Mouse (Mus musculus) retina, adult 2 months (tissue): ENCODE data around the gene Adamtsl1.

Source experiments
- DNase-seq: peaks from one replicate; pipeline ENCODE4 v3.0.0-alpha.2; 2012; ENCODE audit warnings: low read depth, low spot score

Gene Adamtsl1

GRCm38 (mm10) chr4:86045876-86046275 lies 531.9 kb downstream of the Adamtsl1 start:
- DNase-seq = no peak

- no peak for DNase-seq
Measured at GRCm38 (mm10) chr4:86046881-86047280, 532.9 kb downstream of the Adamtsl1 start.

- no peak for DNase-seq
Measured at GRCm38 (mm10) chr4:86053487-86054237, 539.7 kb downstream of the Adamtsl1 start.

GRCm38 (mm10) chr4:86060614-86061013 lies 546.6 kb downstream of the Adamtsl1 start:
- DNase-seq = no peak

- no peak for DNase-seq
Measured at GRCm38 (mm10) chr4:86068376-86068775, 554.4 kb downstream of the Adamtsl1 start.

GRCm38 (mm10) chr4:86068875-86069718 lies 555.1 kb downstream of the Adamtsl1 start:
- no peak for DNase-seq

- DNase-seq = no peak
Measured at GRCm38 (mm10) chr4:86074871-86075270, 560.9 kb downstream of the Adamtsl1 start.

- DNase-seq = no peak
Measured at GRCm38 (mm10) chr4:86077355-86077754, 563.4 kb downstream of the Adamtsl1 start.

- no peak for DNase-seq
Measured at GRCm38 (mm10) chr4:86077854-86078253, 563.9 kb downstream of the Adamtsl1 start.

GRCm38 (mm10) chr4:86087508-86087907 lies 573.5 kb downstream of the Adamtsl1 start:
- no peak for DNase-seq

GRCm38 (mm10) chr4:86103207-86103606 lies 589.2 kb downstream of the Adamtsl1 start:
- DNase-seq = no peak

- DNase-seq = no peak
Measured at GRCm38 (mm10) chr4:86108325-86108724, 594.4 kb downstream of the Adamtsl1 start.

GRCm38 (mm10) chr4:86119067-86119466 lies 605.1 kb downstream of the Adamtsl1 start:
- DNase-seq = no peak

GRCm38 (mm10) chr4:86122431-86122830 lies 608.5 kb downstream of the Adamtsl1 start:
- DNase-seq = no peak

GRCm38 (mm10) chr4:86124374-86124773 lies 610.4 kb downstream of the Adamtsl1 start:
- peak; percentile 23 for DNase-seq

- no peak for DNase-seq
Measured at GRCm38 (mm10) chr4:86126636-86127035, 612.7 kb downstream of the Adamtsl1 start.

GRCm38 (mm10) chr4:86158551-86158950 lies 644.6 kb downstream of the Adamtsl1 start:
- no peak for DNase-seq

GRCm38 (mm10) chr4:86159362-86159761 lies 645.4 kb downstream of the Adamtsl1 start:
- no peak for DNase-seq

- DNase-seq = no peak
Measured at GRCm38 (mm10) chr4:86170763-86171162, 656.8 kb downstream of the Adamtsl1 start.

- no peak for DNase-seq
Measured at GRCm38 (mm10) chr4:86171461-86171860, 657.5 kb downstream of the Adamtsl1 start.

- DNase-seq = no peak
Measured at GRCm38 (mm10) chr4:86177471-86177870, 663.5 kb downstream of the Adamtsl1 start.

GRCm38 (mm10) chr4:86178116-86178515 lies 664.1 kb downstream of the Adamtsl1 start:
- no peak for DNase-seq

GRCm38 (mm10) chr4:86183701-86184173 lies 669.8 kb downstream of the Adamtsl1 start:
- DNase-seq = no peak
